Mouse (Mus musculus): Measurements from ENCODE around the gene Chmp4b.

Gene Chmp4b

GRCm38 (mm10) chr2:154651363-154651762 lies at the start of gene Chmp4b:
Gene Chmp4b, plus strand, starts transcription at chr2:154651705.
- no peak for DNase-seq (ENCODE audit: low read depth)

- DNase-seq (ENCODE audit: low read depth), result no peak
Observed at GRCm38 (mm10) chr2:154603007-154603637, 48.4 kb upstream of the Chmp4b start.

GRCm38 (mm10) chr2:154603638-154604153 lies 47.8 kb upstream of the Chmp4b start, which contains the start of gene Pxmp4:
Gene Pxmp4, minus strand, starts transcription at chr2:154603708.
- peak; percentile 96 for DNase-seq (ENCODE audit: low read depth)

- no peak for DNase-seq (ENCODE audit: low read depth)
Observed at GRCm38 (mm10) chr2:154604156-154604555, 47.3 kb upstream of the Chmp4b start.

GRCm38 (mm10) chr2:154606965-154607364 lies 44.5 kb upstream of the Chmp4b start:
- DNase-seq (ENCODE audit: low read depth), result no peak

GRCm38 (mm10) chr2:154609050-154609767 lies 42.3 kb upstream of the Chmp4b start:
- no peak for DNase-seq (ENCODE audit: low read depth)

GRCm38 (mm10) chr2:154613118-154614115 lies 38.1 kb upstream of the Chmp4b start, which contains the start of the genes Zfp341 and 4930519P11Rik:
Gene Zfp341, plus strand, starts transcription at chr2:154613297.
Gene 4930519P11Rik, minus strand, starts transcription at chr2:154613437.
- peak; percentile 46 for DNase-seq (ENCODE audit: low read depth)

GRCm38 (mm10) chr2:154614841-154615576 lies 36.5 kb upstream of the Chmp4b start:
- no peak for DNase-seq (ENCODE audit: low read depth)

GRCm38 (mm10) chr2:154615674-154616073 lies 35.8 kb upstream of the Chmp4b start:
- no peak for DNase-seq (ENCODE audit: low read depth)

- DNase-seq (ENCODE audit: low read depth), result no peak
Observed at GRCm38 (mm10) chr2:154617061-154617460, 34.4 kb upstream of the Chmp4b start.

GRCm38 (mm10) chr2:154621684-154622083 lies 29.8 kb upstream of the Chmp4b start:
- DNase-seq (ENCODE audit: low read depth), result no peak

- DNase-seq (ENCODE audit: low read depth), result no peak
Observed at GRCm38 (mm10) chr2:154624137-154624536, 27.4 kb upstream of the Chmp4b start.

GRCm38 (mm10) chr2:154630531-154630930 lies 21.0 kb upstream of the Chmp4b start:
- no peak for DNase-seq (ENCODE audit: low read depth)

- DNase-seq (ENCODE audit: low read depth), result no peak
Observed at GRCm38 (mm10) chr2:154632203-154632780, 19.2 kb upstream of the Chmp4b start.

- no peak for DNase-seq (ENCODE audit: low read depth)
Observed at GRCm38 (mm10) chr2:154633039-154633742, 18.3 kb upstream of the Chmp4b start.

GRCm38 (mm10) chr2:154633876-154634644 lies 17.4 kb upstream of the Chmp4b start:
- no peak for DNase-seq (ENCODE audit: low read depth)

GRCm38 (mm10) chr2:154635826-154636225 lies 15.7 kb upstream of the Chmp4b start:
- no peak for DNase-seq (ENCODE audit: low read depth)

GRCm38 (mm10) chr2:154638521-154638920 lies 13.0 kb upstream of the Chmp4b start:
- DNase-seq (ENCODE audit: low read depth), result no peak

GRCm38 (mm10) chr2:154639115-154639514 lies 12.4 kb upstream of the Chmp4b start:
- no peak for DNase-seq (ENCODE audit: low read depth)

Data from fibroblast of lung, adult 2 months (primary cell).